Mouse (Mus musculus) neural tube, embryonic 15.5 days (tissue): ENCODE results near the gene Tex33. TPM values are rescaled to one million over a fixed set of nuclear protein-coding genes. Genes with fewer than 3 reads are reported as not detected.

Experiments used
- ATAC-seq: fragments of 200-750 bp; cut with Nextera tagmentation; 2 replicates; pipeline ENCODE4 v1.8.0; 2017; ENCODE audit warnings: mild to moderate bottlenecking, moderate TSS enrichment, moderate library complexity; ENCODE audit not compliant: low FRiP score
- H3K27ac ChIP-seq: fragments of 300-500 bp; sonication (generic); replicated peaks from 2 replicates; pipeline ENCODE4 v1.5.1; 2015; ENCODE audit warnings: mild to moderate bottlenecking, inconsistent platforms
- H3K27me3 ChIP-seq: fragments of 300-500 bp; sonication (generic); replicated peaks from 2 replicates; pipeline ENCODE4 v1.6.1; 2015; ENCODE audit warnings: inconsistent platforms
- H3K36me3 ChIP-seq: fragments of 300-500 bp; sonication (generic); 2 replicates; pipeline ENCODE4 v1.6.1; 2015; ENCODE audit warnings: inconsistent platforms
- H3K4me1 ChIP-seq: fragments of 300-500 bp; sonication (generic); 2 replicates; pipeline ENCODE4 v1.6.1; 2015; ENCODE audit warnings: inconsistent platforms
- H3K4me2 ChIP-seq: fragments of 300-500 bp; sonication (generic); 2 replicates; pipeline ENCODE4 v1.6.1; 2015; ENCODE audit warnings: inconsistent platforms, mild to moderate bottlenecking, moderate library complexity
- H3K4me3 ChIP-seq: fragments of 300-500 bp; sonication (generic); replicated peaks from 2 replicates; pipeline ENCODE4 v1.5.1; 2015; ENCODE audit warnings: mild to moderate bottlenecking, inconsistent platforms
- H3K9ac ChIP-seq: fragments of 300-500 bp; sonication (generic); replicated peaks from 2 replicates; pipeline ENCODE4 v1.6.1; 2015; ENCODE audit warnings: mild to moderate bottlenecking, inconsistent platforms
- H3K9me3 ChIP-seq: fragments of 300-500 bp; sonication (generic); replicated peaks from 2 replicates; pipeline ENCODE4 v1.6.1; 2016; ENCODE audit warnings: inconsistent platforms
- WGBS: fragments of 180-500 bp; shearing (Covaris S2); methylation state at CpG from one replicate; pipeline ENCODE4 v1.1.7; 2015; ENCODE audit warnings: mixed read lengths; 5-methylcytosine and 5-hydroxymethylcytosine counted together
- polyA plus RNA-seq: library from polyadenylated mRNA; unstranded; fragments of >200 nt; fragmentation: Nextera tagmentation; extraction: Ambion mirVana; gene quantifications from 2 replicates; pipeline ENCODE4 v1.2.1, GENCODE M21; 2015

The Tex33 gene
- polyA plus RNA-seq, 1 experiment from 2014 or later: not detected

- Histone ChIP-seq H3K4me3 (no peak overlapping the region), H3K9me3 (no peaks in the 10 kb centered on the region), H3K4me2 (no peak overlapping the region), H3K9ac (no peak overlapping the region), H3K27ac (no peak overlapping the region), H3K4me1 (0 out of 2 replicates have a peak, but pooled peaks cover 8% of the 10 kb centered on the region), H3K27me3 (no peaks in the 10 kb centered on the region), H3K36me3 (no peaks in the 10 kb centered on the region)
- 95% methylated on average over 1 of the region's 1 CpGs for WGBS
- ATAC-seq: no peak
Measured at GRCm38 (mm10) chr15:78385564-78385963, 10.1 kb downstream of the Tex33 start.

GRCm38 (mm10) chr15:78384220-78385116, 11.2 kb downstream of the Tex33 start:
- peak overlapping the region; percentile 78 for H3K27ac ChIP-seq
- no peaks in the 10 kb centered on the region for H3K27me3 ChIP-seq
- H3K4me1 ChIP-seq: 0 out of 2 replicates have a peak, but pooled peaks cover 8% of the 10 kb centered on the region
- H3K9ac ChIP-seq: no peak overlapping the region
- no peak overlapping the region for H3K4me3 ChIP-seq
- H3K4me2 ChIP-seq: no peak overlapping the region
- no peaks in the 10 kb centered on the region for H3K36me3 ChIP-seq
- 63% methylated on average over 7 of the region's 7 CpGs for WGBS
- peak; percentile 70; the same call in 1 of the 2 replicates for ATAC-seq
- no peaks in the 10 kb centered on the region for H3K9me3 ChIP-seq

- no peak overlapping the region for H3K9ac ChIP-seq
- no peaks in the 10 kb centered on the region for H3K27me3 ChIP-seq
- 79% methylated on average over 11 of the region's 11 CpGs for WGBS
Measured at GRCm38 (mm10) chr15:78383450-78384219, 12.1 kb downstream of the Tex33 start.

GRCm38 (mm10) chr15:78382115-78382514, 13.6 kb downstream of the Tex33 start:
- H3K4me3 ChIP-seq: no peak overlapping the region
- no peaks in the 10 kb centered on the region for H3K9me3 ChIP-seq
- H3K9ac ChIP-seq: no peak overlapping the region
- H3K36me3 ChIP-seq: no peaks in the 10 kb centered on the region
- H3K27me3 ChIP-seq: no peaks in the 10 kb centered on the region
- H3K27ac ChIP-seq: no peak overlapping the region
- WGBS: 92% methylated on average over 4 of the region's 4 CpGs
- no peak for ATAC-seq
- no peak overlapping the region for H3K4me2 ChIP-seq
- 0 out of 2 replicates have a peak, but pooled peaks cover 8% of the 10 kb centered on the region for H3K4me1 ChIP-seq

More at GRCm38 (mm10) chr15:78383450-78384219, 12.1 kb downstream of the Tex33 start:
- H3K4me2 ChIP-seq: no peak overlapping the region
- H3K4me3 ChIP-seq: no peak overlapping the region
- peak overlapping the region; percentile 78 for H3K27ac ChIP-seq
- no peaks in the 10 kb centered on the region for H3K36me3 ChIP-seq
- ATAC-seq: peak; percentile 77
- H3K4me1 ChIP-seq: 0 out of 2 replicates have a peak, but pooled peaks cover 8% of the 10 kb centered on the region
- no peaks in the 10 kb centered on the region for H3K9me3 ChIP-seq

- WGBS: 67% methylated on average over 4 of the region's 4 CpGs
- H3K27ac ChIP-seq: no peak overlapping the region
- no peak overlapping the region for H3K4me2 ChIP-seq
- no peaks in the 10 kb centered on the region for H3K27me3 ChIP-seq
- 0 out of 2 replicates have a peak, but pooled peaks cover 8% of the 10 kb centered on the region for H3K4me1 ChIP-seq
- no peak overlapping the region for H3K9ac ChIP-seq
- H3K36me3 ChIP-seq: no peaks in the 10 kb centered on the region
- H3K9me3 ChIP-seq: no peaks in the 10 kb centered on the region
- no peak for ATAC-seq
- H3K4me3 ChIP-seq: no peak overlapping the region
Measured at GRCm38 (mm10) chr15:78380741-78381140, 15.0 kb downstream of the Tex33 start.

- H3K9me3 ChIP-seq: no peaks in the 10 kb centered on the region
- H3K4me1 ChIP-seq: 0 out of 2 replicates have a peak, but pooled peaks cover 8% of the 10 kb centered on the region
- H3K27ac ChIP-seq: no peak overlapping the region
- 82% methylated on average over 2 of the region's 2 CpGs for WGBS
- H3K36me3 ChIP-seq: no peaks in the 10 kb centered on the region
- no peak overlapping the region for H3K9ac ChIP-seq
- no peak overlapping the region for H3K4me3 ChIP-seq
- ATAC-seq: no peak
- H3K27me3 ChIP-seq: no peaks in the 10 kb centered on the region
- H3K4me2 ChIP-seq: no peak overlapping the region
Measured at GRCm38 (mm10) chr15:78380208-78380607, 15.5 kb downstream of the Tex33 start.

GRCm38 (mm10) chr15:78378556-78378955, 17.2 kb downstream of the Tex33 start:
- H3K27me3 ChIP-seq: no peaks in the 10 kb centered on the region
- ATAC-seq: no peak
- H3K4me3 ChIP-seq: no peak overlapping the region
- no peaks in the 10 kb centered on the region for H3K36me3 ChIP-seq
- no peak overlapping the region for H3K9ac ChIP-seq
- 82% methylated on average over 10 of the region's 10 CpGs for WGBS
- no peak overlapping the region for H3K4me2 ChIP-seq
- H3K9me3 ChIP-seq: no peaks in the 10 kb centered on the region
- 0 out of 2 replicates have a peak, but pooled peaks cover 3% of the 10 kb centered on the region for H3K4me1 ChIP-seq
- H3K27ac ChIP-seq: no peak overlapping the region

- Histone ChIP-seq H3K27me3 (no peaks in the 10 kb centered on the region), H3K4me1 (0 out of 2 replicates have a peak, but pooled peaks cover 2% of the 10 kb centered on the region), H3K4me3 (no peak overlapping the region), H3K9me3 (no peaks in the 10 kb centered on the region), H3K9ac (no peak overlapping the region), H3K27ac (no peak overlapping the region), H3K36me3 (no peaks in the 10 kb centered on the region), H3K4me2 (no peak overlapping the region)
- 88% methylated on average over 10 of the region's 10 CpGs for WGBS
- no peak for ATAC-seq
Measured at GRCm38 (mm10) chr15:78377859-78378258, 17.9 kb downstream of the Tex33 start.

- Histone ChIP-seq H3K4me3 (no peak overlapping the region), H3K4me2 (no peak overlapping the region), H3K27me3 (no peaks in the 10 kb centered on the region), H3K4me1 (no peaks in the 10 kb centered on the region), H3K9me3 (no peaks in the 10 kb centered on the region), H3K27ac (no peak overlapping the region), H3K36me3 (no peaks in the 10 kb centered on the region), H3K9ac (no peak overlapping the region)
- no peak for ATAC-seq
- WGBS: 68% methylated on average over 3 of the region's 3 CpGs
Measured at GRCm38 (mm10) chr15:78374204-78374603, 21.5 kb downstream of the Tex33 start.

- Histone ChIP-seq H3K27ac (no peak overlapping the region), H3K27me3 (peaks cover 10% of the 10 kb centered on the region), H3K4me3 (no peak overlapping the region), H3K4me2 (no peak overlapping the region), H3K4me1 (no peaks in the 10 kb centered on the region), H3K9me3 (no peaks in the 10 kb centered on the region), H3K9ac (no peak overlapping the region), H3K36me3 (no peaks in the 10 kb centered on the region)
- ATAC-seq: no peak
- 73% methylated on average over 3 of the region's 3 CpGs for WGBS
Measured at GRCm38 (mm10) chr15:78372796-78373195, 22.9 kb downstream of the Tex33 start.

- ATAC-seq: no peak
Measured at GRCm38 (mm10) chr15:78369641-78370040, 26.1 kb downstream of the Tex33 start.

More at GRCm38 (mm10) chr15:78369641-78370040, 26.1 kb downstream of the Tex33 start:
- WGBS: 67% methylated on average over 1 of the region's 1 CpGs
- H3K27me3 ChIP-seq: peaks cover 11% of the 10 kb centered on the region
- no peak overlapping the region for H3K27ac ChIP-seq
- no peaks in the 10 kb centered on the region for H3K4me1 ChIP-seq
- H3K9ac ChIP-seq: no peak overlapping the region
- no peaks in the 10 kb centered on the region for H3K9me3 ChIP-seq
- no peak overlapping the region for H3K4me3 ChIP-seq
- H3K4me2 ChIP-seq: no peak overlapping the region
- no peaks in the 10 kb centered on the region for H3K36me3 ChIP-seq
